Mouse (Mus musculus) liver, embryonic 13.5 days (tissue): ENCODE results near the gene Pnma1. TPM values are rescaled to one million over a fixed set of nuclear protein-coding genes. Genes with fewer than 3 reads are reported as not detected.

ENCODE experiments used
- ATAC-seq: fragments of 200-750 bp; cut with Nextera tagmentation; 2 replicates; pipeline ENCODE4 v1.8.0; 2017; ENCODE audit warnings: low read depth, mild to moderate bottlenecking, moderate number of reproducible peaks, moderate library complexity
- DNase-seq: peaks from one replicate; pipeline ENCODE4 v3.0.0; 2022
- H3K27ac ChIP-seq: fragments of 300-500 bp; sonication (generic); 2 replicates; pipeline ENCODE4 v1.5.1; 2015; ENCODE audit warnings: moderate library complexity, mild to moderate bottlenecking, inconsistent platforms
- H3K27me3 ChIP-seq: fragments of 300-500 bp; sonication (generic); 2 replicates; pipeline ENCODE4 v1.6.1; 2015; ENCODE audit warnings: mild to moderate bottlenecking, inconsistent platforms
- H3K36me3 ChIP-seq: fragments of 300-500 bp; sonication (generic); 2 replicates; pipeline ENCODE4 v1.6.1; 2015; ENCODE audit warnings: mild to moderate bottlenecking, inconsistent platforms
- H3K4me1 ChIP-seq: fragments of 300-500 bp; sonication (generic); replicated peaks from 2 replicates; pipeline ENCODE4 v1.6.1; 2015; ENCODE audit warnings: inconsistent platforms
- H3K4me2 ChIP-seq: fragments of 300-500 bp; sonication (generic); 2 replicates; pipeline ENCODE4 v1.6.1; 2015; ENCODE audit warnings: inconsistent platforms, mild to moderate bottlenecking, moderate library complexity
- H3K4me3 ChIP-seq: fragments of 300-500 bp; sonication (generic); replicated peaks from 2 replicates; pipeline ENCODE4 v1.5.1; 2015; ENCODE audit warnings: mild to moderate bottlenecking, inconsistent platforms
- H3K9ac ChIP-seq: fragments of 300-500 bp; sonication (generic); 2 replicates; pipeline ENCODE4 v1.6.1; 2015; ENCODE audit warnings: mild to moderate bottlenecking, inconsistent platforms
- H3K9me3 ChIP-seq: fragments of 300-500 bp; sonication (generic); replicated peaks from 2 replicates; pipeline ENCODE4 v1.6.1; 2016; ENCODE audit warnings: inconsistent platforms
- whole genome bisulfite sequencing: fragments of 180-500 bp; shearing (Covaris S2); methylation state at CpG from one replicate; pipeline ENCODE4 v1.1.7; 2015; ENCODE audit not compliant: insufficient replicate concordance; 5-methylcytosine and 5-hydroxymethylcytosine counted together
- polyA plus RNA-seq: library from polyadenylated mRNA; unstranded; fragments of >200 nt; fragmentation: Nextera tagmentation; extraction: Ambion mirVana; gene quantifications from 2 replicates; pipeline ENCODE4 v1.2.1, GENCODE M21; 2015

Gene Pnma1
- polyA plus RNA-seq, 1 experiment from 2014 or later = 0.14 TPM

GRCm38 (mm10) chr12:84153414-84153813 is 5.1 kb upstream of the Pnma1 start:
- H3K27ac ChIP-seq = peak overlapping the region; percentile 96

GRCm38 (mm10) chr12:84152352-84153190 is 4.3 kb upstream of the Pnma1 start:
- Histone ChIP-seq H3K36me3 (peaks cover 75% of the 10 kb centered on the region), H3K4me3 (peak overlapping the region; percentile 62), H3K27me3 (no peaks in the 10 kb centered on the region), H3K4me2 (peak overlapping the region; percentile 65), H3K9ac (peak overlapping the region; percentile 76), H3K4me1 (peaks cover 74% of the 10 kb centered on the region), H3K9me3 (no peaks in the 10 kb centered on the region), H3K27ac (peak overlapping the region; percentile 96)
- ATAC-seq = peak; percentile 25
- peak; percentile 58 for DNase-seq
- 67% methylated on average over 32 of the region's 32 CpGs for WGBS

More at GRCm38 (mm10) chr12:84153414-84153813, 5.1 kb upstream of the Pnma1 start:
- ATAC-seq (no peak), DNase-seq (no peak)
- 80% methylated on average over 6 of the region's 6 CpGs for WGBS
- Histone ChIP-seq H3K27me3 (no peaks in the 10 kb centered on the region), H3K9me3 (no peaks in the 10 kb centered on the region), H3K4me3 (peak overlapping the region; percentile 62; the same call in 1 of the 2 replicates), H3K4me1 (peaks cover 65% of the 10 kb centered on the region), H3K9ac (peak overlapping the region; percentile 8; the same call in 1 of the 2 replicates), H3K4me2 (peak overlapping the region; percentile 65; the same call in 1 of the 2 replicates), H3K36me3 (peaks cover 83% of the 10 kb centered on the region)

- 62% methylated on average over 10 of the region's 10 CpGs for WGBS
- H3K36me3 ChIP-seq = peaks cover 74% of the 10 kb centered on the region
- H3K4me1 ChIP-seq = peaks cover 80% of the 10 kb centered on the region
- H3K9me3 ChIP-seq = no peaks in the 10 kb centered on the region
- peak overlapping the region; percentile 96 for H3K27ac ChIP-seq
- H3K4me2 ChIP-seq = peak overlapping the region; percentile 65
- no peaks in the 10 kb centered on the region for H3K27me3 ChIP-seq
- peak overlapping the region; percentile 62 for H3K4me3 ChIP-seq
- DNase-seq (no peak), ATAC-seq (peak; percentile 9; the same call in 1 of the 2 replicates)
- peak overlapping the region; percentile 76 for H3K9ac ChIP-seq
These were observed 3.6 kb upstream of the Pnma1 start for GRCm38 (mm10) chr12:84151911-84152310.

- 7% methylated on average over 6 of the region's 6 CpGs for WGBS
- Histone ChIP-seq H3K4me2 (peak overlapping the region; percentile 65), H3K27me3 (no peaks in the 10 kb centered on the region), H3K4me3 (peak overlapping the region; percentile 62), H3K9ac (peak overlapping the region; percentile 76), H3K9me3 (no peaks in the 10 kb centered on the region), H3K4me1 (peaks cover 86% of the 10 kb centered on the region), H3K27ac (peak overlapping the region; percentile 96), H3K36me3 (peaks cover 66% of the 10 kb centered on the region)
- ATAC-seq (peak; percentile 88), DNase-seq (peak; percentile 82)
These were observed 2.7 kb upstream of the Pnma1 start for GRCm38 (mm10) chr12:84150976-84151375.

GRCm38 (mm10) chr12:84149971-84150370 is 1.7 kb upstream of the Pnma1 start:
- peak overlapping the region; percentile 65 for H3K4me2 ChIP-seq
- 94% methylated on average over 15 of the region's 15 CpGs for WGBS
- no peaks in the 10 kb centered on the region for H3K9me3 ChIP-seq
- H3K27ac ChIP-seq = peak overlapping the region; percentile 96
- H3K9ac ChIP-seq = peak overlapping the region; percentile 76
- no peaks in the 10 kb centered on the region for H3K27me3 ChIP-seq
- no peak for DNase-seq
- H3K4me1 ChIP-seq = peaks cover 80% of the 10 kb centered on the region
- H3K4me3 ChIP-seq = no peak overlapping the region
- peaks cover 56% of the 10 kb centered on the region for H3K36me3 ChIP-seq
- ATAC-seq = no peak

GRCm38 (mm10) chr12:84148622-84149012 is 328 bp upstream of the Pnma1 start:
- ATAC-seq = no peak
- Histone ChIP-seq H3K9me3 (no peaks in the 10 kb centered on the region), H3K4me1 (peaks cover 70% of the 10 kb centered on the region), H3K4me2 (peak overlapping the region; percentile 95), H3K4me3 (peak overlapping the region; percentile 67), H3K36me3 (peaks cover 43% of the 10 kb centered on the region), H3K27me3 (no peaks in the 10 kb centered on the region), H3K9ac (peak overlapping the region; percentile 75), H3K27ac (peak overlapping the region; percentile 61)
- DNase-seq = no peak
- WGBS = 27% methylated on average over 10 of the region's 10 CpGs

- Histone ChIP-seq H3K9ac (no peak overlapping the region), H3K4me3 (no peak overlapping the region), H3K36me3 (peaks cover 7% of the 10 kb centered on the region; the same call in 1 of the 2 replicates), H3K9me3 (no peaks in the 10 kb centered on the region), H3K4me2 (no peak overlapping the region), H3K4me1 (peaks cover 11% of the 10 kb centered on the region), H3K27ac (no peak overlapping the region), H3K27me3 (no peaks in the 10 kb centered on the region)
- ATAC-seq (no peak), DNase-seq (no peak)
- 76% methylated on average over 14 of the region's 14 CpGs for WGBS
These were observed 5.8 kb downstream of the Pnma1 start for GRCm38 (mm10) chr12:84142281-84143050.

GRCm38 (mm10) chr12:84141271-84141670 is 7.0 kb downstream of the Pnma1 start:
- ATAC-seq (no peak), DNase-seq (no peak)
- Histone ChIP-seq H3K4me2 (no peak overlapping the region), H3K4me3 (no peak overlapping the region), H3K36me3 (no peaks in the 10 kb centered on the region), H3K4me1 (no peaks in the 10 kb centered on the region), H3K27ac (no peak overlapping the region), H3K9me3 (no peaks in the 10 kb centered on the region), H3K27me3 (no peaks in the 10 kb centered on the region), H3K9ac (no peak overlapping the region)
- WGBS = 72% methylated on average over 4 of the region's 4 CpGs

GRCm38 (mm10) chr12:84140135-84140534 is 8.2 kb downstream of the Pnma1 start:
- Histone ChIP-seq H3K9me3 (no peaks in the 10 kb centered on the region), H3K9ac (no peak overlapping the region), H3K4me2 (no peak overlapping the region), H3K27me3 (no peaks in the 10 kb centered on the region), H3K36me3 (no peaks in the 10 kb centered on the region), H3K4me3 (no peak overlapping the region), H3K27ac (no peak overlapping the region), H3K4me1 (no peaks in the 10 kb centered on the region)
- ATAC-seq (no peak), DNase-seq (no peak)
- WGBS = 67% methylated on average over 4 of the region's 4 CpGs

- 84% methylated on average over 7 of the region's 7 CpGs for WGBS
These were observed 11.2 kb downstream of the Pnma1 start for GRCm38 (mm10) chr12:84137131-84137530.

GRCm38 (mm10) chr12:84132265-84132664 is 16.0 kb downstream of the Pnma1 start:
- Histone ChIP-seq H3K27me3 (no peaks in the 10 kb centered on the region), H3K4me1 (no peaks in the 10 kb centered on the region), H3K27ac (no peak overlapping the region), H3K36me3 (no peaks in the 10 kb centered on the region), H3K4me2 (no peak overlapping the region), H3K4me3 (no peak overlapping the region), H3K9me3 (no peaks in the 10 kb centered on the region), H3K9ac (no peak overlapping the region)
- WGBS = 51% methylated on average over 3 of the region's 3 CpGs
- ATAC-seq = no peak
- DNase-seq = no peak

More at GRCm38 (mm10) chr12:84137131-84137530, 11.2 kb downstream of the Pnma1 start:
- H3K4me3 ChIP-seq = no peak overlapping the region
- no peak overlapping the region for H3K4me2 ChIP-seq
- no peaks in the 10 kb centered on the region for H3K4me1 ChIP-seq
- H3K27ac ChIP-seq = no peak overlapping the region
- no peaks in the 10 kb centered on the region for H3K27me3 ChIP-seq
- H3K36me3 ChIP-seq = no peaks in the 10 kb centered on the region
- no peaks in the 10 kb centered on the region for H3K9me3 ChIP-seq
- DNase-seq (no peak), ATAC-seq (no peak)
- H3K9ac ChIP-seq = no peak overlapping the region
